Mouse (Mus musculus) MEL (cell line): Measurements from ENCODE around the gene Pcdh17. TPM values are rescaled to one million over a fixed set of nuclear protein-coding genes. Genes with fewer than 3 reads are reported as not detected.

Experiments
- DNase-seq: peaks from one replicate; pipeline ENCODE4 v3.0.0; 2011; ENCODE audit warnings: low read depth, low spot score
- H3K27ac ChIP-seq: 2 replicates; pipeline ENCODE4 v1.5.1; 2012; ENCODE audit warnings: low read depth, mild to moderate bottlenecking, control low read depth, low read length, moderate library complexity; ENCODE audit not compliant: control insufficient read depth
- H3K27me3 ChIP-seq, 2 experiments: fragments of 150-350 bp in 1 of 2; sonication (generic) in 1 of 2; 2 replicates each; pipeline ENCODE4 v1.6.1; 2012; ENCODE audit warnings: low read length in 2 of 2, mild to moderate bottlenecking in 2 of 2, improper control_type of control experiment in 1 of 2, moderate library complexity in 1 of 2; ENCODE audit not compliant: insufficient read depth in 2 of 2, control insufficient read depth in 1 of 2
- H3K36me3 ChIP-seq, 2 experiments: 2 replicates each; pipeline ENCODE4 v1.6.1; 2012 to 2014; ENCODE audit warnings: low read length in 2 of 2, improper control_type of control experiment in 1 of 2, inconsistent platforms in 1 of 2, mild to moderate bottlenecking in 1 of 2; ENCODE audit not compliant: insufficient read depth in 2 of 2, control insufficient read depth in 1 of 2
- H3K4me1 ChIP-seq, 2 experiments: fragments of 150-350 bp in 1 of 2; sonication (generic) in 1 of 2; 2 replicates each; pipeline ENCODE4 v1.6.1; 2012; ENCODE audit warnings: low read length in 2 of 2, improper control_type of control experiment in 1 of 2, mild to moderate bottlenecking in 1 of 2; ENCODE audit not compliant: insufficient read depth in 2 of 2, control insufficient read depth in 1 of 2
- H3K4me3 ChIP-seq, 2 experiments: fragments of 150-350 bp in 1 of 2; sonication (generic) in 1 of 2; 2 replicates each; pipeline ENCODE4 v1.5.1; 2012; ENCODE audit warnings: low read depth in 2 of 2, low read length in 2 of 2, mild to moderate bottlenecking in 2 of 2, moderate library complexity in 2 of 2, control low read depth in 1 of 2, improper control_type of control experiment in 1 of 2; ENCODE audit not compliant: control insufficient read depth in 1 of 2, insufficient read depth in 1 of 2
- H3K79me2 ChIP-seq: 2 replicates; pipeline ENCODE4 v1.6.1; 2012; ENCODE audit warnings: mild to moderate bottlenecking, low read length, moderate library complexity; ENCODE audit not compliant: control insufficient read depth, poor library complexity, insufficient read depth
- H3K9ac ChIP-seq: 2 replicates; pipeline ENCODE4 v1.6.1; 2012; ENCODE audit warnings: low read depth, mild to moderate bottlenecking, control low read depth, low read length, moderate library complexity; ENCODE audit not compliant: control insufficient read depth, poor library complexity, severe bottlenecking
- H3K9me3 ChIP-seq: fragments of 150-350 bp; sonication (generic); replicated peaks from 2 replicates; pipeline ENCODE4 v1.6.1; 2012; ENCODE audit warnings: mild to moderate bottlenecking, low read length, improper control_type of control experiment, moderate library complexity; ENCODE audit not compliant: insufficient read depth
- CHD1 ChIP-seq: IDR thresholded peaks from 2 replicates; pipeline ENCODE4 v1.6.1; 2012; ENCODE audit warnings: low read depth, mild to moderate bottlenecking, inconsistent platforms, low read length, improper control_type of control experiment
- E2F4 ChIP-seq: IDR thresholded peaks from 2 replicates; pipeline ENCODE4 v1.6.1; 2011; ENCODE audit warnings: low read depth, low read length, improper control_type of control experiment, borderline replicate concordance
- ELF1 ChIP-seq: IDR thresholded peaks from 2 replicates; pipeline ENCODE4 v1.6.1; 2014; ENCODE audit warnings: low read depth, mild to moderate bottlenecking, inconsistent platforms, low read length, improper control_type of control experiment, moderate library complexity
- EP300 ChIP-seq, 2 experiments: IDR thresholded peaks; 2 replicates each; pipeline ENCODE4 v1.6.1; 2011; ENCODE audit warnings: improper control_type of control experiment in 2 of 2, low read length in 2 of 2, low read depth in 1 of 2, mild to moderate bottlenecking in 1 of 2
- GABPA ChIP-seq: IDR thresholded peaks from 2 replicates; pipeline ENCODE4 v1.6.1; 2012; ENCODE audit warnings: low read depth, mild to moderate bottlenecking, inconsistent platforms, low read length, improper control_type of control experiment, moderate library complexity
- HCFC1 ChIP-seq: IDR thresholded peaks from 2 replicates; pipeline ENCODE4 v1.6.1; 2012; ENCODE audit warnings: low read depth, mild to moderate bottlenecking, inconsistent platforms, low read length, improper control_type of control experiment, moderate library complexity
- JUND ChIP-seq: IDR thresholded peaks from 2 replicates; pipeline ENCODE4 v1.6.1; 2011; ENCODE audit warnings: low read depth, mild to moderate bottlenecking, improper control_type of control experiment, low read length
- KAT2A ChIP-seq: conservative IDR thresholded peaks from 2 replicates; pipeline ENCODE4 v1.6.1; 2012; ENCODE audit warnings: low read depth, low read length, improper control_type of control experiment, inconsistent platforms
- MAX ChIP-seq: IDR thresholded peaks from 2 replicates; pipeline ENCODE4 v1.6.1; 2011; ENCODE audit warnings: low read length, improper control_type of control experiment
- MXI1 ChIP-seq: IDR thresholded peaks from 2 replicates; pipeline ENCODE4 v1.6.1; 2011; ENCODE audit warnings: mild to moderate bottlenecking, low read depth, low read length, improper control_type of control experiment
- MYB ChIP-seq: IDR thresholded peaks from 2 replicates; pipeline ENCODE4 v1.6.1; 2011; ENCODE audit warnings: mild to moderate bottlenecking, low read depth, low read length, improper control_type of control experiment
- NELFE ChIP-seq: IDR thresholded peaks from 2 replicates; pipeline ENCODE4 v1.6.1; 2011; ENCODE audit warnings: low read depth, low read length, improper control_type of control experiment
- NRF1 ChIP-seq: IDR thresholded peaks from 2 replicates; pipeline ENCODE4 v1.6.1; 2014; ENCODE audit warnings: low read depth, mild to moderate bottlenecking, inconsistent platforms, low read length, improper control_type of control experiment, moderate library complexity; ENCODE audit not compliant: poor library complexity, insufficient read depth, severe bottlenecking
- RCOR1 ChIP-seq: IDR thresholded peaks from 2 replicates; pipeline ENCODE4 v1.6.1; 2012; ENCODE audit warnings: low read depth, mild to moderate bottlenecking, inconsistent platforms, low read length, improper control_type of control experiment
- TBP ChIP-seq: IDR thresholded peaks from 2 replicates; pipeline ENCODE4 v1.8.0; 2011; ENCODE audit warnings: low read depth, low read length, improper control_type of control experiment
- USF2 ChIP-seq, 2 experiments: IDR thresholded peaks; 2 replicates each; pipeline ENCODE4 v1.6.1; 2011 to 2012; ENCODE audit warnings: improper control_type of control experiment in 2 of 2, low read length in 2 of 2, borderline replicate concordance in 1 of 2, inconsistent platforms in 1 of 2, low read depth in 1 of 2, mild to moderate bottlenecking in 1 of 2; ENCODE audit not compliant: insufficient read depth in 1 of 2
- ZC3H11A ChIP-seq: IDR thresholded peaks from 2 replicates; pipeline ENCODE4 v1.6.1; 2012; ENCODE audit warnings: low read depth, mild to moderate bottlenecking, inconsistent platforms, low read length, improper control_type of control experiment
- ZKSCAN1 ChIP-seq: IDR thresholded peaks from 2 replicates; pipeline ENCODE4 v1.6.1; 2012; ENCODE audit warnings: low read depth, mild to moderate bottlenecking, inconsistent platforms, low read length, improper control_type of control experiment, moderate library complexity
- ZNF384 ChIP-seq: IDR thresholded peaks from 2 replicates; pipeline ENCODE4 v1.6.1; 2012; ENCODE audit warnings: low read depth, mild to moderate bottlenecking, inconsistent platforms, low read length, improper control_type of control experiment
- polyA plus RNA-seq, 2 experiments: library from polyadenylated mRNA; stranded (reverse) in 1 of 2; unstranded in 1 of 2; fragments of >175 nt in 1 of 2; fragments of >200 nt in 1 of 2; gene quantifications; 2 replicates each; pipeline versions ENCODE4 v1.2.1 to v1.2.4; 2012; ENCODE audit warnings: low replicate concordance in 2 of 2, low read depth in 1 of 2; ENCODE audit not compliant: insufficient read length in 2 of 2, insufficient read depth in 1 of 2, missing spikeins in 1 of 2
- total RNA-seq: library from RNA; depleted of rRNA; stranded (reverse); fragments of 300-350 nt; gene quantifications from 2 replicates; pipeline ENCODE4 v1.2.3, GENCODE M21; 2012

The Pcdh17 gene
- total and polyA plus RNA-seq, 3 experiments: not detected

GRCm38 (mm10) chr14:84547513-84548194, 104.3 kb downstream of the Pcdh17 start:
- H3K9me3 ChIP-seq: no peaks in the 10 kb centered on the region
- H3K4me3 ChIP-seq: no peak overlapping the region
- H3K9ac ChIP-seq: no peak overlapping the region
- H3K27ac ChIP-seq: no peak overlapping the region
- no peaks in the 10 kb centered on the region for H3K27me3 ChIP-seq
- H3K4me1 ChIP-seq: no peaks in the 10 kb centered on the region
- TF ChIP-seq ZC3H11A (no peak), MAX (no peak), USF2 (IDR thresholded peaks at IDR 0.05; ENCODE audit: borderline replicate concordance in 1 of 2, insufficient read depth in 1 of 2, low read depth in 1 of 2, low read length in 2 of 2) (no peak), MYB (no peak), CHD1 (no peak), ZNF384 (no peak), NRF1 (no peak), RCOR1 (no peak), TBP (no peak), GABPA (no peak), MXI1 (no peak), NELFE (no peak), HCFC1 (no peak), E2F4 (no peak)
- no peak for DNase-seq
- H3K79me2 ChIP-seq: no peaks in the 10 kb centered on the region
- H3K36me3 ChIP-seq: no peaks in the 10 kb centered on the region

- no peak for DNase-seq
- Histone ChIP-seq H3K79me2 (no peaks in the 10 kb centered on the region), H3K4me3 (no peak overlapping the region), H3K9me3 (no peaks in the 10 kb centered on the region), H3K27me3 (no peaks in the 10 kb centered on the region), H3K27ac (no peak overlapping the region), H3K4me1 (no peaks in the 10 kb centered on the region), H3K9ac (no peak overlapping the region), H3K36me3 (no peaks in the 10 kb centered on the region)
- TF ChIP-seq EP300 (IDR thresholded peaks at IDR 0.05; ENCODE audit: low read depth in 1 of 2, low read length in 2 of 2) (no peak), CHD1 (no peak), KAT2A (no peak), ZKSCAN1 (no peak), MYB (no peak), RCOR1 (no peak), ZC3H11A (no peak), JUND (no peak), ELF1 (no peak)
Measured at GRCm38 (mm10) chr14:84551546-84551945, 108.2 kb downstream of the Pcdh17 start.
